Mouse (Mus musculus) midbrain, embryonic 13.5 days (tissue): ENCODE data around the gene Gpc1. TPM values are rescaled to one million over a fixed set of nuclear protein-coding genes. Genes with fewer than 3 reads are reported as not detected.
A peak's percentile ranks its signal among the peaks of the same experiment; 100 is the strongest.

Experiments used
- ATAC-seq: fragments of 200-750 bp; cut with Nextera tagmentation; 2 replicates; pipeline ENCODE4 v1.8.0; 2017; ENCODE audit warnings: mild to moderate bottlenecking, moderate TSS enrichment, moderate library complexity
- H3K27ac ChIP-seq: fragments of 300-500 bp; sonication (generic); 2 replicates; pipeline ENCODE4 v1.5.1; 2015; ENCODE audit warnings: inconsistent platforms, mild to moderate bottlenecking, moderate library complexity
- H3K27me3 ChIP-seq: fragments of 300-500 bp; sonication (generic); 2 replicates; pipeline ENCODE4 v1.6.1; 2015; ENCODE audit warnings: mild to moderate bottlenecking, inconsistent platforms
- H3K36me3 ChIP-seq: fragments of 300-500 bp; sonication (generic); 2 replicates; pipeline ENCODE4 v1.6.1; 2015; ENCODE audit warnings: mild to moderate bottlenecking, inconsistent platforms
- H3K4me1 ChIP-seq: fragments of 300-500 bp; sonication (generic); replicated peaks from 2 replicates; pipeline ENCODE4 v1.6.1; 2015; ENCODE audit warnings: inconsistent platforms
- H3K4me2 ChIP-seq: fragments of 300-500 bp; sonication (generic); replicated peaks from 2 replicates; pipeline ENCODE4 v1.6.1; 2015; ENCODE audit warnings: moderate library complexity, mild to moderate bottlenecking, inconsistent platforms
- H3K4me3 ChIP-seq: fragments of 300-500 bp; sonication (generic); replicated peaks from 2 replicates; pipeline ENCODE4 v1.5.1; 2015; ENCODE audit warnings: mild to moderate bottlenecking, inconsistent platforms
- H3K9ac ChIP-seq: fragments of 300-500 bp; sonication (generic); replicated peaks from 2 replicates; pipeline ENCODE4 v1.6.1; 2015; ENCODE audit warnings: mild to moderate bottlenecking, inconsistent platforms
- H3K9me3 ChIP-seq: fragments of 300-500 bp; sonication (generic); 2 replicates; pipeline ENCODE4 v1.6.1; 2016; ENCODE audit warnings: mild to moderate bottlenecking, inconsistent platforms
- WGBS: fragments of 180-500 bp; shearing (Covaris S2); methylation state at CpG from one replicate; pipeline ENCODE4 v1.1.7; 2015; 5-methylcytosine and 5-hydroxymethylcytosine counted together
- polyA plus RNA-seq: library from polyadenylated mRNA; unstranded; fragments of >200 nt; fragmentation: Nextera tagmentation; extraction: Ambion mirVana; gene quantifications from 2 replicates; pipeline ENCODE4 v1.2.1, GENCODE M21; 2015

Gpc1 gene
- polyA plus RNA-seq, 1 experiment from 2014 or later: 67.7 TPM

DNA sequence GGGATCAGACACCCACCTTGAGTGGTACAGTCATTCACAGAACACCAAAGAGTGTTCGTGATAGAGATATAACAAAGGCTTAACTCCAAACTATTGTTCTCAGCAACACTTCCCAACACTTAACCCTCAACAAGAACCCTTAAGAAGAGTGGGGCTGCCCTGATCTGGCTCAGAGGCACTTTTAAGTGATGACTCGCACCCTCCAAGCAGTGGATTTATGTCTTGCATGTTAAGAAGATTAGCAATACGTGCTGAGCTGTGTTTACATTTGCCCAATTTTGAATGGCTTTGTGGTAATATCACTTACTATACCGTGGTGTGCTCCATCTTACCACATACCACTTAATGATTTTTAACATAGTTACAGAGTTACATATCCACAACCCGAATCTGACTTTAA, 26.3 kb upstream of the Gpc1 start:
- no peak for ATAC-seq
- no peak overlapping the region for H3K27ac ChIP-seq
- H3K4me3 ChIP-seq: no peak overlapping the region
- WGBS: 66% methylated on average over 5 of the region's 5 CpGs
- no peak overlapping the region for H3K4me2 ChIP-seq
- H3K4me1 ChIP-seq: no peaks in the 10 kb centered on the region
- H3K27me3 ChIP-seq: no peaks in the 10 kb centered on the region
- no peak overlapping the region for H3K9ac ChIP-seq
- no peaks in the 10 kb centered on the region for H3K36me3 ChIP-seq
- H3K9me3 ChIP-seq: peaks cover 5% of the 10 kb centered on the region; the same call in 1 of the 2 replicates

DNA sequence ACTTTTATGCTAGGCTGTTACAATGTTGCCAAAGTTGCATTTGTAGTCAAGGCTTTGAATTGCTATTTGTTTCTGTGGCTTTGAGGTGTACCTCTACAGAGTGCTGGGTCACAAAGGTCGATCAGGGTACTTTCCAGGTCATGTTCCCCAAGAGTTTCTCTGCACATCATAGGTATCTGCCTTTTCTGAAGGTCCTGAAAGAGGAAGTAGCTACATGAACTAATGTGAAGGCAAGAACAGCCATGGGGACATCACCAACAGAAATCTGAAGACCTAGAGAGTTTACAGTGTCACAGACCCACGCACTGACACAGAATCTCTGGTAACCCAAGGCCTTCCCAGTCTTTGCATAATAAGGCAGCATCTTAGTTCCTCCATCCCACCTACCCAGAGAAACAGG, 25.6 kb upstream of the Gpc1 start:
- no peak overlapping the region for H3K4me2 ChIP-seq
- no peak overlapping the region for H3K27ac ChIP-seq
- H3K4me3 ChIP-seq: no peak overlapping the region
- no peaks in the 10 kb centered on the region for H3K36me3 ChIP-seq
- no peaks in the 10 kb centered on the region for H3K4me1 ChIP-seq
- H3K9ac ChIP-seq: no peak overlapping the region
- no peaks in the 10 kb centered on the region for H3K27me3 ChIP-seq
- WGBS: 69% methylated on average over 2 of the region's 2 CpGs
- peaks cover 5% of the 10 kb centered on the region; the same call in 1 of the 2 replicates for H3K9me3 ChIP-seq
- ATAC-seq: no peak

DNA sequence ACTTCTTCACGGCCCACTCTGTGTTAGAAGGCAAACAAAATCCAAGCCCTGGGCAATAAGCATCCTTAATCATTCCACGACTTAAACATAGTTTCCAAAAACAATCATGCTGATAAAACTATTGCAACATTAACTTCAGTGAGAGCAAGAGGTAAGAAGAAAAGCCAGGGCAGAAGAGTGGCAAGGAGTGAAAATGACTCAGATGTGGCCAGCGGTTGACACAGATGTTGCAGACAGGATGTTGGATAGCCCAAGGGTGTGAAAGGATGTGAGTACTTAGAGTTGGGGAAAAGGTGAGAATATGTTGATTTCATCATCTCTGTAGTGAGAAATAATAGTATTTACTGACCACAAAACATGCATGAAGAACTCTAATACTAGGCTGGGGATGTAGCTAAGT, 24.7 kb upstream of the Gpc1 start:
- no peaks in the 10 kb centered on the region for H3K27me3 ChIP-seq
- whole genome bisulfite sequencing: 91% methylated on average over 3 of the region's 3 CpGs

DNA sequence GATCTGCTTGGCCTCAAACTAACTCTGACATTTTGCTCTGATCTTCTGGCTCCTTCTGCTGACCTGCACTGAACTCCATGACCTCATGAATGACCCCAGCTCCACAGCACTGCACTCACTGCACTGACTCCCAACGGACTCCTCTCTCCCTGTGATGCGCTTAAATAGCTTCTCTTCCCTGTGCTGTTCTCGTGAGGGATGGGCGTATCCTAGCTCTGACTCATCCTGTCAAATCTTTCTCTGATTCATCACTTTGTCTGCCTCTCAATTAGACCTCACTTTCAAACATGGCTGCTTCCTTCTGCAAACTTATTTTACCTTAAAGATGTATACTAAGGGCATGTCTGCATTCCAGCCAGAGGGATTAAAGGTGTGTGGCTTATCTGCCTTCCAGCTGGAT, 21.8 kb upstream of the Gpc1 start:
- ATAC-seq: no peak

More for the DNA sequence above, 24.7 kb upstream of the Gpc1 start:
- Histone ChIP-seq H3K9ac (no peak overlapping the region), H3K9me3 (peaks cover 5% of the 10 kb centered on the region; the same call in 1 of the 2 replicates), H3K4me1 (no peaks in the 10 kb centered on the region), H3K4me3 (no peak overlapping the region), H3K4me2 (no peak overlapping the region), H3K27ac (no peak overlapping the region), H3K36me3 (no peaks in the 10 kb centered on the region)
- ATAC-seq: no peak

DNA sequence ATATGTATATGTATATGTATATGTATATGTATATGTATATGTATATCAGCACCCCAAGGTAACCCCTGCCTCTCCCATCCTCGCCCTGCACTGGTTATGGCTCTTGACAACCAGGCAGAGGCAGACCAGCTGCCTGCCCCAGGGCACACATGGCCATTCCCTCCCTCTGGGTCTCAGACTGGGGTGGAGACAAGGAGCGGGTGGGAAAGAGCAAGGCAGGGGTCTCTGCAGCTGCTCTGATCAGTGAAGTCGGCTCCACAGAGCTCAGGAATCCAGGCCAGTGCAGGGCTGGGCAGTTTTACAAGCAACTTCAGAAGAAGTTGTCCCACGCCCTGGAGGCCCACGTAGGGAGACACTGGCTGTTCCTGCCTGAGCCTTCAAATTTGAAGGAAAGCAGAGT, 17.1 kb upstream of the Gpc1 start:
- no peak overlapping the region for H3K4me2 ChIP-seq
- H3K27me3 ChIP-seq: no peaks in the 10 kb centered on the region
- WGBS: 80% methylated on average over 5 of the region's 5 CpGs
- H3K9me3 ChIP-seq: peaks cover 2% of the 10 kb centered on the region; the same call in 1 of the 2 replicates
- H3K4me3 ChIP-seq: no peak overlapping the region
- no peak overlapping the region for H3K9ac ChIP-seq
- no peak overlapping the region for H3K27ac ChIP-seq
- no peaks in the 10 kb centered on the region for H3K4me1 ChIP-seq
- ATAC-seq: no peak
- no peaks in the 10 kb centered on the region for H3K36me3 ChIP-seq

More for the DNA sequence above, 21.8 kb upstream of the Gpc1 start:
- 80% methylated on average over 4 of the region's 4 CpGs for WGBS
- Histone ChIP-seq H3K36me3 (no peaks in the 10 kb centered on the region), H3K4me3 (no peak overlapping the region), H3K4me1 (no peaks in the 10 kb centered on the region), H3K9me3 (peaks cover 5% of the 10 kb centered on the region; the same call in 1 of the 2 replicates), H3K9ac (no peak overlapping the region), H3K27ac (no peak overlapping the region), H3K4me2 (no peak overlapping the region), H3K27me3 (no peaks in the 10 kb centered on the region)

DNA sequence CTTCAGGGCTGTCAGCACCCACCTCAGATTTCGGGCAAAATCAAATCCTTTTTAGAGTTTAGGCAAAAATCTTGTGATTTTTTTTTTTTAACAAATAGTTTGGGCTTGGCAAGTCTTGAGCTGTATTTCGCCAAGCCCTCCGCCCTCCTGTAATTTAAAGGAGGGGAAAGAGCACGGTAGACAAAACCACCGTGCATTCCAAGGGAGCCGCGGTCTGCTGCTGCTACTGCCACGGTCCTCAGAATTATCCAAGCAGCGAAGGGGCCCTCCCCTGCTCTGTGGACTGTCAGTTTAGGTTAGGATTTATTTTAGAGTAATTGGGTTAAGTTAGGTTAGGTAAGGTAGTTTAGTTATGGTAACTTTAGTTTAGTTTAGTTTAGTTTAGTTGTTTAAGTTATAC, 16.3 kb upstream of the Gpc1 start:
- Histone ChIP-seq H3K36me3 (no peaks in the 10 kb centered on the region), H3K4me3 (no peak overlapping the region), H3K9ac (no peak overlapping the region), H3K4me2 (no peak overlapping the region), H3K9me3 (no peaks in the 10 kb centered on the region), H3K27ac (no peak overlapping the region), H3K27me3 (no peaks in the 10 kb centered on the region), H3K4me1 (no peaks in the 10 kb centered on the region)
- no peak for ATAC-seq
- 55% methylated on average over 9 of the region's 9 CpGs for WGBS

DNA sequence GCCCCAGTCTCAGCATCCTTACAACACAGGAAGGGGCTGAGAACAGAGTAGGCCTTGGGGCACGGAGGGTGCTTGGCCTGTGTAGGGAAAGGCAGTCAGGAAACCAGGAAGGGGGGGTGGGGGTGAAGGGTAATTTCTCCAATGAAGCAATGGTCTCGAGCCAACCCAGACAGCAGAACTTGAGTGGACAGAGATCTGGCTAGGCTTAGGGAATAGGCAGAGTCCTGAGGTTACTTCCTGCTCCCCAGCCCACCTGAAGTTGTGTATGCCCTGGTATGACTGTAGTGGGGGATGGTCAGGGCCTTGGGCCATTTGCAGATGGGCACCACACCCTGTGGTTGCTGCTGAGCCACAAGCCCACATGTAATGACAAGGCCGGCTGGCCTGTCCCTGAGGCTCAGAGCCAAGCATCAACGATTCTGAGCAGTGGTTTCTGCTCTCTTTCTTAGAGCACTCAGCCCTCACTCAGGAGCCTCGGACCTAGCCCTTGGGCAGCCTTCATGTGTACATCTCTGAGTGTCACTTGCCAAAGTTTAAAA, 15.6 kb upstream of the Gpc1 start:
- Histone ChIP-seq H3K4me1 (no peaks in the 10 kb centered on the region), H3K9ac (no peak overlapping the region), H3K4me2 (no peak overlapping the region), H3K36me3 (no peaks in the 10 kb centered on the region), H3K9me3 (no peaks in the 10 kb centered on the region), H3K27ac (no peak overlapping the region), H3K4me3 (no peak overlapping the region), H3K27me3 (no peaks in the 10 kb centered on the region)
- 78% methylated on average over 5 of the region's 5 CpGs for WGBS
- ATAC-seq: no peak

DNA sequence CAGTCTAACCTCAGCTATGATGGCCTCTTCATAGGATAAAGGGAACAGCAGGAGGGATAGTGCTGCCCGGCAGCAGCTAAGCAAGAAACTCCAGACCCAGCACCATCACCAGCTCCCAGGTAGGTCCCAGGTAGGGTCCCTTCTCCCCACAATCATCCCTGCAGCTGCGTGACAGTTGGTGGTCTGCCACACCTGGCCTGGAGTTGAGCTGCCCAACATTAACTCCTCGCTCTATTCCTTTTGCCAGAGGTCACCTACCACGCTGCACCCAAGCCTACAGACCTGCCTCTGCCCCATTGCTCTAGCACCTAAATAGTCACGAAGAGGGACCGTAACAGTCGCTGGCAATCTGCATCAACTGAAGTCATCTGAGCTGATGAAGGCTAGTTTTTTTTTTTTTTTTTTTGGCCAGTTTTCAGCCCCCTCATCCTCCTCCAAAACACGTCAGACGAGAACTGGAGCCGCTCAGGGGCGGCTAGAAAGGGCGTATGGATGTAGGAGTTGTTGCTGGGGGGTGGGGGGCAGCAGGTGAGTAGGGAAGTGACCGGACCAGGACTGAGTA, 738 bp upstream of the Gpc1 start:
- WGBS: 7% methylated on average over 13 of the region's 13 CpGs

DNA sequence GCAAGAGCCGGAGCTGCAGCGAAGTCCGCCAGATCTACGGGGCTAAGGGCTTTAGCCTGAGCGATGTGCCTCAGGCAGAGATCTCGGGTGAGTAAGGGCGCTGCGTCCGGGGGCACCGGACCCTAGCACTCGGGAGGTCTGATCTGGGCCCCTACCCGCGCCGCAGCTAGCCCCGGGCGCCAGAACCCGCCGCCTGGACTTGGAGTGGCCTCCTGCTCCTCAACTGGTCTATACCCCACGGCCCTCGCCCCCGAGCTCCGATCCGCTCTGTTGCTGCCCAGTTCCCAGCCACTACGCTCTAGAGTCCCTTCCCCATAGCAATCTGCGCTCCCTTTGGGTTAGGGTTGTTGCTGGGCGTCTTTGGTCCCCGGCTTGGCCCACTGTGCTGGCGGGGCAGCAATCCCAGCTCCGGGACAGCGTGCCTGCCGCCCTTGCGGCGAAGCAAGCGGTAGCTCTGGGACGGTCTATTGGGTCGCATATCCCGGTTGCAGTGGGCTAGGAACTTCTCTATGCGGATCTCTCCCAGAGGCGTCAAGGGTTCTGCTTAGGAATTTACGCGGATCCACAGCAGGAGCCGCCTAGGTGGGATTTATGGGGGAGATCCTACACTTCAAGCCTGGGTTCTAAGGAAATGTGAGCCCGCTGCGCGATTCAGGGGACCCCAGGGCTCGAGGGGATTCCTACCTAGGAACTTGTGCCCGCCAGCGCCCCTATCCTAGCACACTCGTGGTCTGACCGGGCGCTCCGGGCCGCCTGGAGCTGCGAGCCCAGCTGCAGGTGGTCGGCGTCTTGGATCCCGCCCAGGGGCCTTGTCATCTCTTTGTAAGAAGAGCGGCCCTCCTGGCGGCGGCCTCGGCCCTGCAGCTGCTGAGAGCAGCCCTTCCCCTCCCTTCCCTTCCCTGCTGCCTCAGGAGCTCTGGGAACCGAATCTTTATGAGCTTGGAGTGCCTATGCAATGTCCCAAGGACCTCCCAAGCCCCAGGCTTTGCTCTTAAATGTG, 866 bp downstream of the Gpc1 start:
- Histone ChIP-seq H3K27me3 (peaks cover 24% of the 10 kb centered on the region), H3K27ac (peak overlapping the region; percentile 95), H3K9ac (peak overlapping the region; percentile 98), H3K4me2 (peak overlapping the region; percentile 81), H3K9me3 (no peaks in the 10 kb centered on the region), H3K4me3 (peak overlapping the region; percentile 94), H3K36me3 (peaks cover 23% of the 10 kb centered on the region), H3K4me1 (peaks cover 45% of the 10 kb centered on the region)
- peak; percentile 29 for ATAC-seq
- under 1% methylated on average over 62 of the region's 62 CpGs for WGBS

More for the DNA sequence above, 738 bp upstream of the Gpc1 start:
- Histone ChIP-seq H3K4me3 (peak overlapping the region; percentile 94), H3K36me3 (peaks cover 7% of the 10 kb centered on the region; the same call in 1 of the 2 replicates), H3K4me1 (peaks cover 38% of the 10 kb centered on the region), H3K9me3 (no peaks in the 10 kb centered on the region), H3K27ac (peak overlapping the region; percentile 95), H3K4me2 (peak overlapping the region; percentile 81), H3K9ac (peak overlapping the region; percentile 98), H3K27me3 (peaks cover 26% of the 10 kb centered on the region)
- ATAC-seq: peak; percentile 1; the same call in 1 of the 2 replicates

DNA sequence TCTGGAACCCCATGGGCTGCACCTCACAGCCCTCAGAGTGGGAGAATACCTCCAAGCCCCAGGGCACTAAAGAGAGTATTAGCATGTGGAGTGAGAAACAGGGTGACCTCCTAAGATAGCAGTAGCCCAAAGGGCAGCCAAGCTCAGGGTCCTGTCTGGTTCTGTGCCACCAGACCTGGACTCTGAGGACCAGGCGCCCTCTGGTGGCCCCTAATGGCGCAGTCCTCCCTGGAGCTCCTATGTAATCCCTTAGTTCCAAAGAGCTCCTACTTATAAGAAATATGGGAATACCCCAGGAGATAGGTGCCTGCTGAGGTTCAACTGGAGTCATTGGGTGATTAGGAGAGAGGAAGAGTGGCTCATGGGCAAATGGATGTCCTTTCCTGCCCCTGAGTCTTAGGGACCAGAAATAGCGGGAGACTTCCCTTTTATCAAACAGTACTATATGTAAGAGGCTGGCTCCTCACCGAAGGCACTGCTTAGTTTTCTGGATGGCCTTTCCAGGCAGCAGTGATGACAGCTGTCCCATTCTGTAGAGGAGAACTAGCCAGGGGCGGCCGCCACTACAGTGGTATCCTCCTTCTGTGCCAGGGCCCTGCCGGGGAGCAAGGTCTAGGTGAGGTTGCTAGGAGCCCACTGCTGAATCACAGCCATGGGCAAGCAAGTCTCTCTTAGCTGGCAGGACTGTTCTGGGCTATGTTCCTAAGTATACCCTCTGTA, 2.7 kb downstream of the Gpc1 start:
- WGBS: 69% methylated on average over 7 of the region's 7 CpGs
- no peaks in the 10 kb centered on the region for H3K9me3 ChIP-seq
- peaks cover 29% of the 10 kb centered on the region for H3K36me3 ChIP-seq
- H3K27ac ChIP-seq: 0 out of 2 replicates have a peak overlapping the region, but pooled peaks have one; percentile 95
- H3K4me2 ChIP-seq: peak overlapping the region; percentile 81
- peak overlapping the region; percentile 98 for H3K9ac ChIP-seq
- H3K27me3 ChIP-seq: peaks cover 12% of the 10 kb centered on the region
- ATAC-seq: peak; percentile 29
- H3K4me1 ChIP-seq: peaks cover 63% of the 10 kb centered on the region
- H3K4me3 ChIP-seq: peak overlapping the region; percentile 94

DNA sequence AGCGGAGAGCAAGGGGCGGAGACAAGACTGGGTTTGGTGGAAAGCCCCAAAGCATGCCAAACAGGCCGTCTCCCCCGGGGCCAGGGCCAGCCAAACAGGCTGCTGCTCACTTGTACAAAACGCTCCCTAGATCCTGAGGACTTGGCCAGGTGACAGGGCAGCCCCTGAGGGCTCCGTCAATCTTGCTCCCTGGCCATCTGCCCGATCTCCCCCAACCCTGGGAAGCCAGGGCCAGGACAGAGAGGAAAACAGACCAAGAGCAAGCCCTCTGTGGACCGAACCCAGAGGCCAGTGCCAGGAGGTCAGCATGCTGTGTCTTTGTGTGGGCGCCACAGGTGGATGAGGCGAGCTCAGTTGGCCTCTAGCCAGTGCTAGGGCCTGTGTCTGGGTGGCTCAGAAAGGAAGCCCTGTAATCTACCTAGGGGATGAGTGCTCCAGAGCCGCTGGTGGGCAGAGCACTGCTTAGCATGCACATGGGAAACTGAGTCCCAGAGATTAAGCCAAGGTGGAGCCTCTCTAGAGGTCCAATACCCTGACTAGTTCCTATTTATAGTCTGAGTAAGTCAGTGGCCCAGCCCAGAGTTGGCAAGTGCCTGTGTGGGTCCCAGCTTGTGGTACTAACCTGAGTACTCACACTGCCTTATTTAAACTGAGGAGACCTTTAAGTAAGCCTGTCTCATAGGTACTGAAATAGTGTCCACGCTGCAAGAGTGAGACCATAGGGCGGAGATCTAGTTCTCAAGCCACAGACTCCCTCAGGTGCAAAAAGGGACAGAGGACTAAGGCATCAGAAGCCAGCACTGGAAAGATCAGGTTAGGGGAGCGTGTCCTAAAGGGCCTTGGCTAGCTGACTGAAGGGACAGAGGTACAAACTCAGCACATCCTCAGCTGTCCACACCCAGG, 6.7 kb downstream of the Gpc1 start:
- no peaks in the 10 kb centered on the region for H3K9me3 ChIP-seq
- H3K27ac ChIP-seq: no peak overlapping the region
- H3K27me3 ChIP-seq: no peaks in the 10 kb centered on the region
- H3K36me3 ChIP-seq: peaks cover 29% of the 10 kb centered on the region
- H3K9ac ChIP-seq: no peak overlapping the region; the same call in 1 of the 2 replicates
- H3K4me3 ChIP-seq: no peak overlapping the region
- no peak for ATAC-seq
- H3K4me2 ChIP-seq: no peak overlapping the region; the same call in 1 of the 2 replicates
- 72% methylated on average over 14 of the region's 14 CpGs for WGBS
- H3K4me1 ChIP-seq: peaks cover 58% of the 10 kb centered on the region
